Mouse (Mus musculus): ENCODE measurements around the gene Ttc23.

DNA sequence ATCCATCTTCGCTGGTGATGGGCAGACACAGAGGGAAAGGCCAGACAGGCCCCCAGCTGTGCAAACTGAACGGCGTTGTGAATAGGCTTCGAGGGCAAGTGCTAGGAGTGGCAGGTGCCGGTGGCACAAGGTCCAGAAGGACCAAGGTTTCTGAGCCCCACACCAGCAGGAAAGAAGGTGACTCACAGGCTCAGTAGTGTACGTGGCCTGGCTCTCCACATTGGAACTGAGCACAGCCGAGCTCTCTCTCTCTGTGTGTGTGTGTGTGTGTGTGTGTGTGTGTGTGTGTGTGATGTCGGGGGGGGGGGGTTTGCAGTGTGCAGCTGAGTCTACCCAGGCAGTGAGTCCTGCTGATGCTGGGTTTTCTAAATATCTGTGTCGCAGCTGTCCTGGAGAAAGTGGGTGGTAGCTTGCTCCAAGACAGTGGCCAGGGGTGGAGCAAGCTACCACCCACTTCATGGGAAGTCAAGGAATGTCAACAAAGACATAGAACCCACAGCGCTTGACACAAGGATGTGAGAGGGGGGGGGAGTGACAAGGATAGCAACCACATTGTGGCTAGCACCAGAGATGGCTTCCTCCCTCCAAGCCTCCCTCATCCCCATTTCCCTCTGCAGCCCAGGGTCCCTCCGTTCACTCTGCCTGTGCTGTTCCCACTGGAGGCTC lies 69.1 kb downstream of the Ttc23 start:
- TF ChIP-seq CTCF (IDR thresholded peaks at IDR 0.05; ENCODE audit: extremely low read depth, insufficient read length, insufficient replicate concordance, low read depth, low read length) (no peak), POLR2A (IDR thresholded peaks at IDR 0.05; ENCODE audit: low read depth, low read length) (no peak)
